Mouse (Mus musculus) spleen, adult 2 months (tissue): ENCODE results near the gene Smtnl2. TPM values are rescaled to one million over a fixed set of nuclear protein-coding genes. Genes with fewer than 3 reads are reported as not detected.

Source experiments
- DNase-seq, 2 experiments: peaks; one replicate each; pipeline versions ENCODE4 v3.0.0 to v3.0.0-alpha.2; 2012 to 2021; ENCODE audit warnings: low spot score in 2 of 2, low read depth in 1 of 2
- H3K27ac ChIP-seq: fragments of 200-500 bp; 2 replicates; pipeline ENCODE4 v1.5.1; 2012; ENCODE audit warnings: low read length, inconsistent platforms; ENCODE audit not compliant: insufficient read depth
- H3K27me3 ChIP-seq: fragments of 200-500 bp; 2 replicates; pipeline ENCODE4 v1.6.1; 2012; ENCODE audit warnings: mild to moderate bottlenecking, moderate library complexity, low read length, inconsistent platforms; ENCODE audit not compliant: control insufficient read depth, insufficient read depth
- H3K36me3 ChIP-seq: fragments of 200-500 bp; 2 replicates; pipeline ENCODE4 v1.6.1; 2012; ENCODE audit warnings: mild to moderate bottlenecking, low read length, inconsistent platforms; ENCODE audit not compliant: control insufficient read depth, insufficient read depth
- H3K4me1 ChIP-seq: fragments of 200-500 bp; 2 replicates; pipeline ENCODE4 v1.6.1; 2011; ENCODE audit warnings: inconsistent platforms; ENCODE audit not compliant: control insufficient read depth, insufficient read depth, insufficient read length
- H3K4me3 ChIP-seq: fragments of 200-500 bp; 2 replicates; pipeline ENCODE4 v1.5.1; 2011; ENCODE audit warnings: mild to moderate bottlenecking, inconsistent platforms; ENCODE audit not compliant: insufficient read depth, insufficient read length; ENCODE audit errors: extremely low read depth
- CTCF ChIP-seq: fragments of 200-500 bp; IDR thresholded peaks from 2 replicates; pipeline ENCODE4 v1.5.1; 2011; ENCODE audit warnings: mild to moderate bottlenecking, inconsistent platforms; ENCODE audit not compliant: insufficient read depth, insufficient read length, insufficient replicate concordance; ENCODE audit errors: extremely low read depth
- POLR2A ChIP-seq: fragments of 200-500 bp; IDR thresholded peaks from 2 replicates; pipeline ENCODE4 v1.6.1; 2011; ENCODE audit warnings: low read depth, low read length, inconsistent platforms
- WGBS: fragments of 180-500 bp; shearing (Covaris S2); methylation state at CpG from one replicate; pipeline ENCODE4 v1.1.7; 2018; 5-methylcytosine and 5-hydroxymethylcytosine counted together
- polyA plus RNA-seq: library from polyadenylated mRNA; depleted of rRNA; stranded (reverse); fragments of >200 nt; gene quantifications from 2 replicates; pipeline ENCODE4 v1.2.3, GENCODE M21; 2012

Smtnl2 gene
- polyA plus RNA-seq, 1 experiment, result 0.98 TPM

DNA sequence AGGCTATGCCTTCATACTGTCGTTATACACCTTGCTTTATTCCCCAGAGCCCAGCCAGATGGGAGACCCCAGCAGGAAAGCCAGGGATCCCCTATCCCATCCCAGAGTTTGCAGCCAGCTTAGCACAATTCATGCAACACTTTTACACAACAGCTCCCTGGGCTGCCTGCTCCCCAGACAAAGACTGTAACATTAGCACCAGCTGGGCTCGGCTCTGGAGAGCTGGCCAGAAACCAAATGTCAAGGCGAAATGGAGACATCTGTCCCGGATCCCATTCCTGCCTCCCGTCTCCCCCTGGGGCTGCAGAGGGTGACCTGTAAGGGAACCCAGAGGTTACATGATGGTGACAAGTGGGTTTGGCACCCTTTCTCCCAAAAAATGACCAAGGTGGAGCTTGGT is 17.8 kb downstream of the Smtnl2 start:
- 74% methylated on average over 5 of the region's 5 CpGs for WGBS
- no peak for DNase-seq
- Histone ChIP-seq H3K4me1 (no peaks in the 10 kb centered on the region), H3K4me3 (no peak overlapping the region), H3K36me3 (no peaks in the 10 kb centered on the region), H3K27ac (no peak overlapping the region), H3K27me3 (no peaks in the 10 kb centered on the region)
- no peak for TF ChIP-seq POLR2A
- TF ChIP-seq CTCF, result no peak

DNA sequence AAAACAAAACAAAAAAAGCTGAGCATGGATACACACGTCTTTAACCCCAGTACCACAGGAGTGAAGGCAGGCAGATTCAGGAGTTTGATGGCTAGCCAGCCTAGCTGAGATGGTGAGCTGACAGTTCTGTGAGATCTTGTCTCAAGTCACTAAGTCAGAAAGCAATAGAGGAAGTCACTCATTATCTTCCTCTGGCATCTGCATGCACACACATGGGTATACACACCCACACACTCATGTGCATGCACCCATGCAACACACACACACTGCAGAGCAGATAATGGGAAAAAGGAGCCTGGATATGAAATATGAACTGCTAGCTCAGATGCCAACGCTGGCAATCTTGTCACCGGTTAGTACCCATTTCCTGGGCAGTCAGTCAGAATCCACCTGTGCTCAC is 18.3 kb downstream of the Smtnl2 start:
- TF ChIP-seq CTCF (no peak), POLR2A (no peak)
- H3K36me3 ChIP-seq, result no peaks in the 10 kb centered on the region
- 54% methylated on average over 3 of the region's 3 CpGs for WGBS
- no peaks in the 10 kb centered on the region for H3K4me1 ChIP-seq
- no peaks in the 10 kb centered on the region for H3K27me3 ChIP-seq
- no peak overlapping the region for H3K4me3 ChIP-seq
- no peak overlapping the region for H3K27ac ChIP-seq
- no peak for DNase-seq

DNA sequence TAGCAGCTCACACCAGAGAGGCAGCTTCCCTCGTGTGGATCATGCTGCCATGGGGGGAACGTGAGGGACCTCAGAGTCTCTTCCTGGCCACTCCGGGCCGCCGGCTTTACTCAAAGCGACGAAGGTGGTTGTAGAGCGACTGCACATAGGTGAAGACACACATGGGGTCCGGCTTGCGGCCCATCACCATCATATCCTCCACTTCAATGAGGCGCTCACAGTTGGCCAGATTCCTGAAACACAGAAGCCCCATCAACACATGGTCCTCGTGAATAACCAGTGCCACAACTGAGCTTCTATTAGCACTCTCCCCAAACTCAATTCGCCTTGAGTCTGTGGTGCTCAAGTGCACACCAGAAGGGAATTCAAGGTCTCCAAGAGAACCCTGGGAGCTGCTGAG is 20.3 kb downstream of the Smtnl2 start:
- Histone ChIP-seq H3K27ac (no peak overlapping the region), H3K4me1 (no peaks in the 10 kb centered on the region), H3K27me3 (no peaks in the 10 kb centered on the region), H3K4me3 (no peak overlapping the region), H3K36me3 (no peaks in the 10 kb centered on the region)
- TF ChIP-seq CTCF (no peak), POLR2A (no peak)
- WGBS, result 93% methylated on average over 13 of the region's 13 CpGs
- no peak for DNase-seq

DNA sequence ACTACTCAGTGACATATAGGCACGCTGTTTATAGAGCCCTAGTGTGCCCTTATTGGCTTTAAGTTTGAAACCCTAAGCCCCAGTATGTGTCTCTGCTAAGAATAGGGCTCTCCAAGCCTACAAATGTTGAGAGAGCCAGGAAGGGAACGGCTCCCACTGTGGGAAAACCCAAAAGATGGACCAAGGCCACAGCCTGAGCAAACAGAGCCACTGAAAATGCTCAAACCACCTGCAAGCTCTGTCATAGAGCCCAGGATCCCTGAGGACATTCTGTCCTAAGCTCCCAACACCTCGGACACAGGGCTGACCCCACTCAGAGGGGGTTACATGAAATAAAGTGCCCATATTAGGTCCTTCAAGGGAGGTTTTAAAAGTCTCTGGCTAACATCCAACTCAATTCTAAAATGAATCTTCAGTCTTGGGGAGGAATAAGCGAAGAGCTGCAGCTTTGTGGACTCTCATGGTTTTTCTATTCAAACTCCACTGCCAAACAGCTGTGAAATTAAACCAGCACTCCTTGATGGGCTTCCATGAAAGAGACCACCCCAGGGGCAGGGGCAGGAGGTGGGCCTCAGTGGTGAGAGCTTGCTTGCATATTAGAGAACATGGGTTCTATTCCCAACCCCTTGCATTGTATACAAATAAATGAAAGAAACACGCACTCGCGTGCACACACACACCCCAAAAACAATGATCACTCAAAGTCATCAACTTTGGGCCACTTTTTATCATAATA is 21.9 kb downstream of the Smtnl2 start:
- H3K36me3 ChIP-seq, result no peaks in the 10 kb centered on the region
- WGBS, result 83% methylated on average over 7 of the region's 7 CpGs
- no peaks in the 10 kb centered on the region for H3K4me1 ChIP-seq
- no peaks in the 10 kb centered on the region for H3K27me3 ChIP-seq
- no peak overlapping the region for H3K4me3 ChIP-seq
- no peak for DNase-seq
- H3K27ac ChIP-seq, result no peak overlapping the region
- TF ChIP-seq CTCF (no peak), POLR2A (no peak)

DNA sequence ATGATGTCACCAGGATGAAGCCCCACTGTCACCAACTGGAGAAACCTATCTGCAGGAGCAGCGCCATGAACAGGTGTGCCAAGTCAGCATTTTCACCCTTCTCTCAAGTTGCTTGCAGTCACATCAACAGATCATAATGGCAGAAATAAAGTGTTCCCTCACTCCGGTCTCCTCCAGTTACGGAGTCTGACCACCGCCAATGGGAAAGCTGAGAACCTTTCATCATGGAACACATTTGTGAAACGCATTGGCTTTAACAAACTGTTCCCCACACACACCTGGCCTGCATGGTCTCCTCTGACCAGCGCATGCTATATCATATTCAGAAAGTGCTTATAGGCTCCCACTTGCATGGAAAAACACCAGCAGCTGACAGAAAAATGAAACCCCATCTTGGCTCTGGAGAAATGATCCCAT is 23.4 kb downstream of the Smtnl2 start:
- DNase-seq, result no peak
- no peaks in the 10 kb centered on the region for H3K36me3 ChIP-seq
- no peaks in the 10 kb centered on the region for H3K4me1 ChIP-seq
- H3K27ac ChIP-seq, result no peak overlapping the region
- 96% methylated on average over 6 of the region's 6 CpGs for WGBS
- no peak overlapping the region for H3K4me3 ChIP-seq
- TF ChIP-seq CTCF (no peak), POLR2A (no peak)
- no peaks in the 10 kb centered on the region for H3K27me3 ChIP-seq

DNA sequence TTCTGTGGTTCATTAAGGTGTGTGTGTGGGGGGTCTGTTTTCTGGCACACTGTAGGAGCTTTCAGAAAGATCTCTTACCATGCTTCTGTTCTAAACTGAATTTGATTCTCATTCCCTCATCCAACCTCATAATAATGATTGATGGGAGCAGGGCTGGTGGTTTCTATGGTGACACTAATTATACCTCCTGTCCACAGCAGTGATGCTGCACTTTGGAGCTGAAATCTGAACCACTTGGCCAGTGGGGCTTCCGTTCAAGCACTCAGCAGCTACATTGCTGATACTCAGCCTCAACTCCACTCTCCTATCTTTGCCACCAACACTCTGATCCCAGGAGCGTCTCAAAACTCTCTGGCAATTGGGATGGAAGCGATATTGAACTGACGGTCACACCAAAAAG is 32.2 kb downstream of the Smtnl2 start:
- Histone ChIP-seq H3K36me3 (no peaks in the 10 kb centered on the region), H3K4me1 (no peaks in the 10 kb centered on the region), H3K27me3 (no peaks in the 10 kb centered on the region), H3K4me3 (no peak overlapping the region), H3K27ac (no peak overlapping the region)
- TF ChIP-seq CTCF, result no peak
- WGBS, result 84% methylated on average over 4 of the region's 4 CpGs
- no peak for DNase-seq

DNA sequence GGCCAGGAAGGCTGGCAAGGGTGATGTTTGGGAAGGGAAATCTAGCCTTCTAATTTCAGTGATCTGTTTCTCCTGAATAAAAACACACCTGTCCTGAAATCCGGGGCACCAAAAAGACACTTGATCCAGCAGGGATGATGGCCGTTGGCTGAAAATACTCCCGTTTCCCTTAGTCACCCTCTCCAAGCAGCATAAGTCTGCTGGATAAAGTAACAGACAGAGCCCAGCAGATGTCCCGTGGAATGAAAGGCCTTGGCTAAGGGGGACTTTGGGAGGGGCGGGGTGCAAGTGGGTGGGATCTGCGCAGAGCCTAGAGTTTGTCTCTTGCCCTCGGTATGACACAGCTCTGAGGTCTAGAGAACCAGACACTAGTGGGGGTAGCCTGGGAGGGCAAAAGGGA is 33.3 kb downstream of the Smtnl2 start:
- 81% methylated on average over 7 of the region's 7 CpGs for WGBS
- Histone ChIP-seq H3K36me3 (no peaks in the 10 kb centered on the region), H3K4me1 (no peaks in the 10 kb centered on the region), H3K27ac (no peak overlapping the region), H3K27me3 (no peaks in the 10 kb centered on the region), H3K4me3 (no peak overlapping the region)
- DNase-seq, result no peak
- TF ChIP-seq POLR2A (no peak), CTCF (no peak)
